Mouse (Mus musculus) embryonic facial prominence, embryonic 14.5 days (tissue): ENCODE data around the gene Gm38100. TPM values are rescaled to one million over a fixed set of nuclear protein-coding genes. Genes with fewer than 3 reads are reported as not detected.

Source experiments
- ATAC-seq: fragments of 200-750 bp; cut with Nextera tagmentation; 2 replicates; pipeline ENCODE4 v1.8.0; 2017; ENCODE audit warnings: low read depth, moderate number of reproducible peaks, moderate TSS enrichment
- DNase-seq: peaks from one replicate; pipeline ENCODE4 v3.0.0-alpha.2; 2015; ENCODE audit warnings: low spot score
- H3K27ac ChIP-seq: fragments of 300-500 bp; sonication (generic); replicated peaks from 2 replicates; pipeline ENCODE4 v1.5.1; 2014; ENCODE audit warnings: low read depth, mild to moderate bottlenecking, low read length, moderate library complexity
- H3K27me3 ChIP-seq: fragments of 300-500 bp; sonication (generic); replicated peaks from 2 replicates; pipeline ENCODE4 v1.6.1; 2014; ENCODE audit warnings: low read length; ENCODE audit not compliant: control insufficient read depth, insufficient read depth
- H3K36me3 ChIP-seq: fragments of 300-500 bp; sonication (generic); 2 replicates; pipeline ENCODE4 v1.6.1; 2014; ENCODE audit warnings: low read length, mixed read lengths; ENCODE audit not compliant: control insufficient read depth, insufficient read depth
- H3K4me1 ChIP-seq: fragments of 300-500 bp; sonication (generic); 2 replicates; pipeline ENCODE4 v1.6.1; 2014; ENCODE audit warnings: antibody characterized with exemption, low read length; ENCODE audit not compliant: control insufficient read depth, insufficient read depth
- H3K4me2 ChIP-seq: fragments of 300-500 bp; sonication (generic); 2 replicates; pipeline ENCODE4 v1.6.1; 2014; ENCODE audit warnings: low read depth, mild to moderate bottlenecking, low read length, moderate library complexity, mixed read lengths
- H3K4me3 ChIP-seq: fragments of 300-500 bp; sonication (generic); 2 replicates; pipeline ENCODE4 v1.5.1; 2014; ENCODE audit warnings: low read depth, mild to moderate bottlenecking, low read length
- H3K9ac ChIP-seq: fragments of 300-500 bp; sonication (generic); 2 replicates; pipeline ENCODE4 v1.6.1; 2014; ENCODE audit warnings: low read depth, mild to moderate bottlenecking, low read length, moderate library complexity, mixed read lengths
- H3K9me3 ChIP-seq: fragments of 300-500 bp; sonication (generic); 2 replicates; pipeline ENCODE4 v1.6.1; 2016; ENCODE audit warnings: low read length; ENCODE audit not compliant: control insufficient read depth
- WGBS: fragments of 180-500 bp; shearing (Covaris S2); extraction: QIAGEN DNeasy Blood & Tissue Kit; methylation state at CpG from one replicate; pipeline ENCODE4 v1.1.7; 2014; 5-methylcytosine and 5-hydroxymethylcytosine counted together
- polyA plus RNA-seq: library from polyadenylated mRNA; unstranded; fragments of >200 nt; fragmentation: Nextera tagmentation; extraction: Ambion mirVana; gene quantifications from 2 replicates; pipeline ENCODE4 v1.2.1, GENCODE M21; 2014

Gene Gm38100
- polyA plus RNA-seq, 1 experiment from 2014 or later: not detected

GRCm38 (mm10) chr1:175946718-175947315 is 26.7 kb downstream of the Gm38100 start:
- no peaks in the 10 kb centered on the region for H3K9me3 ChIP-seq
- no peaks in the 10 kb centered on the region for H3K36me3 ChIP-seq
- ATAC-seq (no peak), DNase-seq (no peak)
- WGBS: 73% methylated on average over 4 of the region's 4 CpGs
- H3K9ac ChIP-seq: no peak overlapping the region
- H3K4me3 ChIP-seq: no peak overlapping the region
- H3K27me3 ChIP-seq: no peaks in the 10 kb centered on the region
- no peak overlapping the region for H3K4me2 ChIP-seq
- peaks cover 3% of the 10 kb centered on the region; the same call in 1 of the 2 replicates for H3K4me1 ChIP-seq
- H3K27ac ChIP-seq: no peak overlapping the region

GRCm38 (mm10) chr1:175950421-175950820 is 30.3 kb downstream of the Gm38100 start:
- ATAC-seq: no peak

GRCm38 (mm10) chr1:175950851-175951250 is 30.7 kb downstream of the Gm38100 start:
- H3K4me3 ChIP-seq: no peak overlapping the region
- no peak overlapping the region for H3K9ac ChIP-seq
- H3K4me2 ChIP-seq: no peak overlapping the region
- DNase-seq: no peak
- no peaks in the 10 kb centered on the region for H3K27me3 ChIP-seq
- no peak for ATAC-seq
- H3K9me3 ChIP-seq: no peaks in the 10 kb centered on the region
- peaks cover 3% of the 10 kb centered on the region; the same call in 1 of the 2 replicates for H3K4me1 ChIP-seq
- no peaks in the 10 kb centered on the region for H3K36me3 ChIP-seq
- WGBS: 64% methylated on average over 2 of the region's 2 CpGs
- H3K27ac ChIP-seq: no peak overlapping the region

More at GRCm38 (mm10) chr1:175950421-175950820, 30.3 kb downstream of the Gm38100 start:
- no peak for DNase-seq
- Histone ChIP-seq H3K27me3 (no peaks in the 10 kb centered on the region), H3K4me3 (no peak overlapping the region), H3K9ac (no peak overlapping the region), H3K27ac (no peak overlapping the region), H3K4me1 (peaks cover 3% of the 10 kb centered on the region; the same call in 1 of the 2 replicates), H3K36me3 (no peaks in the 10 kb centered on the region), H3K4me2 (no peak overlapping the region), H3K9me3 (no peaks in the 10 kb centered on the region)
- WGBS: 41% methylated on average over 3 of the region's 3 CpGs

GRCm38 (mm10) chr1:175961786-175962185 is 41.7 kb downstream of the Gm38100 start:
- ATAC-seq: no peak
- WGBS: 84% methylated on average over 2 of the region's 2 CpGs
- no peak overlapping the region for H3K27ac ChIP-seq
- no peak for DNase-seq
- H3K4me2 ChIP-seq: no peak overlapping the region
- no peaks in the 10 kb centered on the region for H3K4me1 ChIP-seq
- H3K4me3 ChIP-seq: no peak overlapping the region
- no peaks in the 10 kb centered on the region for H3K27me3 ChIP-seq
- H3K9me3 ChIP-seq: no peaks in the 10 kb centered on the region
- H3K36me3 ChIP-seq: no peaks in the 10 kb centered on the region
- H3K9ac ChIP-seq: no peak overlapping the region

GRCm38 (mm10) chr1:175967004-175967745 is 47.0 kb downstream of the Gm38100 start:
- H3K4me1 ChIP-seq: no peaks in the 10 kb centered on the region
- H3K4me2 ChIP-seq: no peak overlapping the region
- H3K4me3 ChIP-seq: no peak overlapping the region
- no peaks in the 10 kb centered on the region for H3K36me3 ChIP-seq
- 87% methylated on average over 5 of the region's 5 CpGs for WGBS
- ATAC-seq (no peak), DNase-seq (no peak)
- 0 out of 2 replicates have a peak, but pooled peaks cover 3% of the 10 kb centered on the region for H3K9me3 ChIP-seq
- H3K27ac ChIP-seq: no peak overlapping the region
- no peaks in the 10 kb centered on the region for H3K27me3 ChIP-seq
- H3K9ac ChIP-seq: no peak overlapping the region

- no peak overlapping the region for H3K4me3 ChIP-seq
- no peak overlapping the region for H3K9ac ChIP-seq
- H3K36me3 ChIP-seq: no peaks in the 10 kb centered on the region
- no peak overlapping the region for H3K4me2 ChIP-seq
- no peaks in the 10 kb centered on the region for H3K27me3 ChIP-seq
- no peak for DNase-seq
- ATAC-seq: no peak
- no peak overlapping the region for H3K27ac ChIP-seq
- 79% methylated on average over 5 of the region's 5 CpGs for WGBS
- H3K9me3 ChIP-seq: 0 out of 2 replicates have a peak, but pooled peaks cover 3% of the 10 kb centered on the region
- no peaks in the 10 kb centered on the region for H3K4me1 ChIP-seq
These were observed 50.6 kb downstream of the Gm38100 start for GRCm38 (mm10) chr1:175970710-175971109.

Other genes starting within 250 kb of the Gm38100 start
- gene Opn3, start 227.6 kb upstream of the Gm38100 start, polyA plus RNA-seq: 5.2 TPM in 2 replicates
- gene Chml, start 227.4 kb upstream of the Gm38100 start, polyA plus RNA-seq: 2.3 and 3.0 TPM in 2 replicates
- not detected in 2 replicates for gene Wdr64, start 221.7 kb upstream of the Gm38100 start, polyA plus RNA-seq
- gene Exo1, start 39.7 kb upstream of the Gm38100 start, polyA plus RNA-seq: 51.2 and 52.0 TPM in 2 replicates
- gene Rbm8a2, start 58.8 kb downstream of the Gm38100 start, polyA plus RNA-seq: 0.31 and 0.57 TPM in 2 replicates